Mouse (Mus musculus) lung, adult 18-20 months (tissue): ENCODE data around the gene Frmd4b.

ENCODE experiments used
- DNase-seq, 2 experiments: peaks; one replicate each; pipeline ENCODE4 v3.0.0; 2022; ENCODE audit warnings: mixed read lengths in 2 of 2

The Frmd4b gene

DNA sequence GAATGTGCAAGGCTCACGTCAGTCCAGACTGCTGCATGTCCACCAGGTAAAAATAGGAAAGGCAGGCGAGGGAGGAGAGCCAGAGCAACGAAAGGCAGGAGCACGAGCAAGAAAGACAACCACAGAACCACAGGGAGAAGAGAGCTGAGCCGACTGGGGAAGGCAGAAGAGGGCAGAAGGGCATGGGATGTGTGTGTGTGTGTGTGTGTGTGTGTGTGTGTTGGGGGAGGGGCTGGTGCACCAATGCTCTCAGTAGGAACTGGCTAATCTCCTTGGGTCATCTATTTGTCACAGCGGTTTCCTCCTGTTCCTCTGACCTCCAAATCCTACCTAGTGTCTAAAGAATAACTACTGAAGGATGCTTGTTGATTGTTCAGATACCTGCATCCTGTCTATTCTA is 308.2 kb downstream of the Frmd4b start:
- no peak for DNase-seq

DNA sequence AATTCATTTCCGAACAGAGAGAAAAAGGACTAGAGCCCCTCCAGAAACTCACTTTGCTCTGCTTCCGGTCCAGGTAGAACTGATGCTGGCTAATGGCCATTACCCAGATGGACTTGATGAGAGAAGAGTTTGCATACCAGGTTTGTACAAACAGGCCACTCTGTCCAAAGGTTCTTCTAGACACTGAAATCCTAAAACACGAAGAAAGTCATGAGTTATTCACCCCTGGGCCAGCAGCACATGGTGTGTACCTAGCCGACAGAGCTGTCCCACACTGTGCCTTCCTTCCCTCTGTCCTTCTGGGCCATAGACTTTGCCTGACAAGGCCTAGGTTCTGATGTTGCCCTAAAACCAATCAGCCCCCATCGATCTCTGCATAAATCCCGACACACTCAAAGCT is 308.8 kb downstream of the Frmd4b start:
- DNase-seq = no peak

DNA sequence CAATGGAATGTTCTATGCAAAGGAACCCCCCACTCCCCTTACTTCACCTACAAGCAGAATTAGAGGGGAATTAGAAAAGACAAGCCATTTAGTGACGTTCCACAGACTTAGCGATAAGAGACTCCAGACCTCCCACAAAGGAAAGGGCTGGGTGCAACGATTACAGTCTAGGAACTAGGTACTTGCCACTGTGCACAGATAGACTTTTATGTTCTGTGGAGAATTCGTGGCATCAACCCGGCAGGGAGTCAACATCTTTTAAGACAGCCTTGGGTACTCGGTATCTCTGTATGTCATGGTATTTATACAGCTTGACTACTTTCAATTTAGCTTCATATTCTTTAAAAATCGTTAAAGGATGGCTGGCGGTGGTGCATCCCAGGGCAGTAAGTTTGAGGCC is 310.1 kb downstream of the Frmd4b start:
- DNase-seq = no peak

DNA sequence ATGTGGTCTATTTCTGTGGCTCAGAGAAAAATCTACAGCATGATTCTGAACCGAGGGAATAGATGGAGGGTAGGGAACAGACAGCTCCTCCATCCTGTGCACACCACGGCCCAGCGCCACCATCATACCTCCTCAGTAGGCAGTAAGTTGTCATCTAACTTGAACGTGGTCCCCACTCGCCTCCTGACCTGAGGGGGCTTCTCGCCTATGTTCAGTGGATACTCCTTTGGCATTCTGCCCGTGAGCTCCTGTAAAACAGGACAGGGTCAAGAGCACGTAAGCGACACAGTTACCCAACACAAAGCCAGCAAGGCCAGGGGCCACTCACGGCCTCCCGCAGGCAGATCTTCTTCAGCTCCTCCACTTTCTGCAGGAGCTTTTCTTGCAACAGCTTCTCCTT is 311.0 kb downstream of the Frmd4b start:
- no peak for DNase-seq

DNA sequence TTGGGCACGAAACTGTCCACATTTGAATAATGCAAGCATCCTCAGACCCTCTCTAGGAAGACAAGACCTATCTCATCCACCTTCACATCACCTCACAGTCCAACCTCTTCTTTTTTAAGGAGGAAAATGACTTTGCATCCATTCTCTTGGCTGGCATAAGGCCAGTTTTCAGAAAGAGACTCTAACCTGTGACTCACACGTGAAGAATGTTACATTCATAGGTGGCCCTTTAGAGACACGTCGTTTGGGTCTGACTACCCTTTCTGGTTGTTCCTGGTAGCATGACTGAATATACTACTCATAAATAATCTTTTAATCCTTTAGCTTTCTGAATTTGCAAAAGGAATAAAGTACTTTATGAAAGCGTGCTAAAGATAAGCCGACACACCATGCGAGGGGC is 311.9 kb downstream of the Frmd4b start:
- no peak for DNase-seq

DNA sequence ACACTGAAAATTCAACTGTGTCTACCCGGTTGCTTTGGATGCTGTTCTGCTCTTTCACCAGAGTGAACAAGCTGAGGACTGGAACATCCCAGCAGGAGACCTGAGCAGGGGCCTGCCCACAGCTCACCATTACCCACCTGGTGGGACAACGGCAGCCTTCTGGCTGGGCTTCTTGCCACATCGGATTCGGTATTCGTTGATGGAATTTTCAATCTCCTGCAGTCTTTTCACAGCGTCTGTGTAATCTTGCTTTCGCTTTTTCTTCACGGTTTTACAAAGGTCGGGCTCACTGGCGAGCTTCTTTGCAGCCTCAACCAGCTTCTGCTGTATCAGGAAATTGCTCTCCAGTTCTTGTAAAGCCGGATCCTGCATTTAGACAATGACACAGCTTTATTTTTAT is 312.3 kb downstream of the Frmd4b start:
- DNase-seq = no peak

DNA sequence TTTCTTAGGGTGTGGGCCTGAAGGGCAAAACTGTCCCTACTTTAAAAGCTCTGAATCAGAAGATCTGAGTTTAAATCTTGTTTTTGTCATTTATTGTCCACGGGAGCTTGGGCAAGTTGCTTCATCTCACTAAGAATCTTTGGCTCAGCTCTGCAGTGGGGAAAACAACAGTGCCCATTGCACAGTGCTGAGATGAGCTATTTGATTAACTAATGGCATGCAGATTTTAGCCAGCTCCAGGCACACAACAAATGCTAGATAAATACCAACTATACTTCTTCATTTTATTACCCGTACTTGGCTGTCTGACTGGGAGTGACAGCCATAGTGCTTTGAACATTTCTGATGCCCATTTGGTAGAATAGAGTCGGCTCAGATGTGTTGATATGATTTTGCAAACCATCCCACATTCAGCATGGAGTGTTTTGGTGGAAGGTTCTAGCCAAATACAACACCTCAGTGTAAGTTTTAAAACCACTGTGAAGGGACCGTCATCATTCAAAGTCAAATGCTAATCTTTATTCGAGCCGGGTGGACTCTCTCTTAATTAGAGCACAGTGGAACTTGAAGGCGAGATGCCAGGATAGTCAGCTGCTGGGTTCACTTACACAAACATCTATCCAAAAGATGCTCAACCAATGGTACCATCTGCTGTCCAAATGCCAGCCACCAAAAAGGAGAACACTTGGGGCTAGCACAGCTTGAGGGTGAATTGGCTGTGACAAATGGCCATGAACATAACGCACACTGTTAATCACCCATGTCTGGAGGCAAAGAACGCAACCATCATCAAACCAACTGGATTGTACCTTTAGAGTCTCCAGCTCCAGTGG is 313.8 kb downstream of the Frmd4b start:
- DNase-seq = no peak

DNA sequence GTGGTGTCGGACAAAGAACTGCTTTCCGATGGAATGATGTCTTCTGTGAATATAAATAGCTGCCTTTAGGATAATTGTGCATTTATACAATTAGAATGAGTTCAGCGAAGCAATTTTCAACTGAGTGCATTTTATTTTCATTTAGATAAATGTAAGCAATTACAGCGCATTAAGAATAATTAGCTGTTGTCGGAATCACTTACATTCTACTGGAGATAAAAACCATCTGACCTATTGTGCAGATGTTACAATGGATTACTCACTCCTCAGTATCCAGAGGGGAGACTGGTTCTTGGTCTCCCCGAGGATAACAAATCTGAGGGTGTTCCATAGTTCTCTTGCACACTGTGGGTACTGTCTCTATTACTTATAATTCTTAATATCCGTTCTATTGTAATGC is 315.0 kb downstream of the Frmd4b start:
- no peak for DNase-seq

DNA sequence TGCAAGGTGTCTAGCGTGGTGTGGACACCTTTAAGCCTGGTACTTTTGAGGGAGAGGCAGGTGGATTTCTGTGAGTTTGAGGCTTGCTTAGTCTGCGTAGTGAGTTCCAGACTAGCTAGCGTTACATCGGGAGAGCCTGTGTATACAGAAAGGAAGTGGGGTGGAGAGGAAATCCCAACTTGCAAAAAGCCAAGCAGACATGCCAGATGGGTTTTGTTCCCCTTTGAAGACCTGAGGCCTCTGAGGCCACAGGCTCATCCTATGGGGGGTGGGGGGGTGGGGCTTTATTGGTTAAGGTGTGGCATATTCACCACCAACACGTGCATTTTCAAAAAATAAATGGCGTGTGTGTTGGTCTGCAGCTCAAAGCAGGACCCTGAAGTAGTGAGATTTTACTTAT is 316.7 kb downstream of the Frmd4b start:
- DNase-seq = no peak

DNA sequence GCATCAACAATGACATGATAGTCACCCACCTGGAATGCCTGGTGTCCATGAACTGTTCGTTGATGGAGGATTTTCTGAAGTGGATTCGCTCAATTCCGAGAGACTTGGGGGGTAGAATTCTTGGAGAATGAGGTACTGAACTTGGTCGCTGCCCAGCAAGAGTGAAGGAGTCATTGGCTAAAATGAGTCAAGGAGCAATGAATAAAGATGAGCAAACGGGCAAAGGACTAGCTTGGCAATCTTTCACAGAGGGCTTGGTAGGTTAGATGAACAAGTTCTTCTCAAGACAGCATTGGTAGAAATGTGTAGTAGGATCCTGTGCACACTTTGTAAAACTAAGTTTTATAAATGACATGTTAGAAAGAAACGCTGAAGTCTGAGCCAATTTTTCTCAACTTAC is 317.2 kb downstream of the Frmd4b start:
- no peak for DNase-seq

DNA sequence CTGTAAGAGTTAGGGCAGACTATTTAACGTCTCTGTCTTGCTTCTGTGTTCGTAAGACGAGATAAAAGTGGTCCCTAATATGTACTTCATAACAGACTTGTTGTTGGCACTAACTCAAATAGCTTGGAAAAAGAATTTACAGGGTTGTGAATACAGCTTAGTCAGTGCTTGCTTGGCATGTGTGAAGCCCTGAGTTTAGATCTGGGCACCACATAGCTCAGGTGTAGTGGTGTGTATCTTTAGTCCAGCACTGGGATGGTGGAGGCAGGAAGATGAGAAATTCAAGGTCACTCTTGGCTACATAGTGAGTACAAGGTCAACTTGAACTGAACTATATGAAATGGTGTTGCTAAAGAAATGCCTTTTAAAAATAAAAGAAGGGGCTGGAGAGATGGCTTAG is 320.2 kb downstream of the Frmd4b start:
- no peak for DNase-seq

DNA sequence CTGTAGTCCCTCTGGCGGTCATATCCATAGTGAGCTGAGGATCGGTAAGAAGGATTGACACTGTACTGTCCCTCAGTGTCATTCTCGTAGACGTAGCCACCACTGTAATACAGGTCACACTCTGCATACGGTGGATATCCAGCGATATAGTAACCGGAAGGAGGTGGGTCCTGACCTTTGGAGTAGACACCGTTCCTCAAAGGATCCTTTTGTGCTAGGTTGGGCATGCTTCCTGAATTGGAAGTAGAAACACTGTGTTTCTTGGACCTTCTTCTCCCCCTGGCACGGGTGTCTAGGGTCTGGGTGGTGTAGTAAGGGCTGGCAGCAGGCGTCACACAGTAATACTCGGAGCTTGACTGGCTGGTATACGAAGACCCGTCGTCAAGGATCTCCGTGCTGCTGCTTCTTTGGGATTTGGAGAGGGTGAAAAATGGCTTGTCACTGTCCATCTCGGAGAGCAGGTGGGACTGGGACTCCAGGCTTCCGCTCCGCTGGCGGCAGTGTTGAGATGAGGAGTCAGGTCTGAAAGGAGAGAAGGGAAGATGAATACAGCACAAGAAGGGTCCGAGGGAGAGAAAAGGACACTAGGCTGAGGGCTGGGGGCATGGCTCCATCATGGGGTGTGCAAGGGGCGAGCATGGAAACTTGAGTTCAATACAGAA is 321.3 kb downstream of the Frmd4b start:
- DNase-seq = no peak

DNA sequence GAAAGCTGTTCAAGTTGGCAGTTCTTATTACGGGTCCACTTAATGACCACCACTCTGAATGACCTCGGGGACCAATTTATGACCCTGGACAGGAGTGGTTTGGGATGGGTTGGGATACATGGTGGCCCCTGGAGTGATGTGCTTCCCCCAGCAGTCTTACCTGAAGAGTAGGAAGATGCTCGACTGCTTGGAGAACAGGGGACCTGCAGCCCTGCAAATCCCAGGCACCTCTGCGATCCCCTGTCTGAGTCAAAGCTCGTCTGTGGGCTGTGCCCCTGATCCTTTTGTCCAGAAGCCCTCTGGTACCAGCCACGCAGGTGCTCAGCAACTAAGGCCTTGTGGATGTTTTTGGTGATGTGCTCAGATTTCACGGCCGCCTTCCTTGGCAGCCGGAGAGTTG is 321.9 kb downstream of the Frmd4b start:
- DNase-seq = no peak

DNA sequence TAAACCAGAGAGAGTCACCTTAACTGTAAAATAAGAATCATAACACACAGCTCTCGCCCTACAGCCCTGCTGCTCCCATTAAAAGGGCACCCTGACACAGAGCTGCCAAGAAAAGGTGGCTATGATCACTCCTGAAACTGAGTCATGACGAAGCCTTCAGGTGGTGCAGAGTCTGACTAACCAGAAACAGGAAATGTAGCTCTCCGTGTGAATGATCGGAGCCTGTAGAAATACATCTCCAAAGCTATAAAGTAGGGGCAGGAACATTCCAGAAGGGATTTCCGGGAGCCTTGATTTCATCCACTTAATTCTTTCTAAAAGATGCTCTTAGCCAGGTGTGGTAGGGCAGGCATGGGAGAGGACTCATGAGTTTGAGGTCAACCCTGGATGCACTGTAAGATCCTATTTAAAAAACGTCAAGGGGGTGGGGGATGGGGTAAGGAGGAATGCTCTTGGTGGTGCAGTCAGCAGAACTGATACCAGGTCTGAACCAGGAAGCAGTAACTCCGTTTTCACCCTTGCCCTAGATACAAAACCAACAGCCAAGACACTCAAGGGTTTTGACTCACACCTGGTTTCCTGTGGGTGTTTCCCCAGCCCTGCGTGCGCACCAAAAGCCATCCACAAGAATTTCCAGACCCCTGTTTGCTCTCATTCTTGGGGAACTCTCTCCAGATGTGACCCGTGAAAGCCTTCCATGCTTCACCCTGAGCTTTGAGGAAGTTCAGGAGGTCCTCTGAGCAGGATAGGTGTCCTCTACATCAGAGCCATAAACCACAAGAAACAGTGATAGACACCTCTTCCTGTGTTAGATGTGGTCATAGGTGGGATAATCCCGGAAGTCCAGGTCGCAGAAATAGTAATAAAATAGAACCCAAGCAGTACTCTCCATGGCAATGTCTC is 323.4 kb downstream of the Frmd4b start:
- DNase-seq = peak; percentile 36 to 67

DNA sequence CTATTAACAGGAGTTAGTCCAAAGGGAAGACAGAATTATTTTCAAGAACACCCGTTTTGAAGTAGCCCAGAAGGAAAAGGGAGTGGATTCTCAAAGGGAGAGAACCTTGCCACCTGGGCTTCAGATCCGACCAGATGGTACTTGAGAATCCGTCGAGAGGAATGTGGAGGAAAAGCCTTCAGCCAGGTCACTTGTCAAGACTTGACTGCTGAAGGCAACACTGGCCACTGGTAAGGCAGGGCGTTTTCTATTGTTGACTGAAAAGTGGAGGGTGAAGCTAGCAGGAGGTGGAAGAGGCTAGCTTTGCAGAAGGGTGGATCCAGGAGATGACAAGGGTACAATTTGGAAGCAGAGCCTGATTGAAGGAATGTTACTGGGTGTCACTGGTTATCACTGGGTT is 324.4 kb downstream of the Frmd4b start:
- peak in 1 of 2 experiments; percentile 56 for DNase-seq

DNA sequence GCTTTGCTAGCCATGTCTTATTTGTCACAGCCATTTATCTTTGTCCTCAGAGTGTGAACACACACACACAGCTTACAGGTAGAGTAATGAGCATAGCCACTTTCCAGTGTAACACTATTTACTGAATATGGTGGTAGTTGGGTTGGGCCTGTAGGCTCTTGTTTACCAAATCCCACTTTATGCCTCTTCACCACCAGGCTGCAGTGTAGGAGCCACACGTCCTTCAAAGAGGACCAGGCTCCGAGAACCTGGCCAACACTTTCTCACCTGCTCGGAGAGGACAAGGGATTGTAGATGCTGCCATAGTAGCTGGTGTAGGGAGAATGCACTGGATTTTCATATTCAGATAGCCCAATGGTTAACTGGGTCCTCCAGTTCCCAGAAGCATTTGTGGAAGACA is 325.2 kb downstream of the Frmd4b start:
- DNase-seq = no peak

DNA sequence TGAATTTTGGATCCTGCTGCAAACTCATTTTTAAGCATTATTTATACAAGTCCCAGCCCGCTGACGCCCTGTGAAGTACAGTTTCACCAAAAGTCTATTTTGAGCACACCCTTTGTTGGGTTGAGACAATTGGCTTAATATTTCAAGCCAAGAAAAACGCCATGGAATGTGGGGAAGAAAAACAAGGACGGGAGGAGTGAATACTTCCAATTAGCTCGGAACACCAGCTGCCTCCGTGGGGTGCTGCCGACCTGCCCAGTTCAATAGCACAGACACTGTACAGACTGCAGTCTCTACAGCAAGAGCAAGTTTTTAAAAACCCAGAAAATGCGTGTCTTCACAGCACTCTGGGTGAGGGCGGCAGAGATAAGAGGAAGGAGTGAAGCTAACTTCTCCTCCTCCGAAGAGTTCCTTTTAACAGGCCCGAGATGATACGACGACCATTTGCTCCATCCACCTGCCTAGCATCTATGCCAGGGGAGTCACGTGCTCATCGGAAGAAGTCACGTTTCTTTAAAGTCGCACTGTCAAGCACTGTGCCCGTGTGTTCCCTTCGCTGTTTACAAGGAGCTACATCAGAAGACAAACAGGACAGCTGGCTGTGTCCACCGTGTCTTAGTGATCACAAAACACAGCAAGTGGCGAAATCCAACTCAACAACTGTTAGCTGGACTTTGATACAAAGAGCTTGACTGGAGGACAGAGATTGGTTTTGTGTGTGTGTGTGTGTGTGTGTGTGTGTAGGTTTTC is 326.0 kb downstream of the Frmd4b start:
- DNase-seq = no peak

DNA sequence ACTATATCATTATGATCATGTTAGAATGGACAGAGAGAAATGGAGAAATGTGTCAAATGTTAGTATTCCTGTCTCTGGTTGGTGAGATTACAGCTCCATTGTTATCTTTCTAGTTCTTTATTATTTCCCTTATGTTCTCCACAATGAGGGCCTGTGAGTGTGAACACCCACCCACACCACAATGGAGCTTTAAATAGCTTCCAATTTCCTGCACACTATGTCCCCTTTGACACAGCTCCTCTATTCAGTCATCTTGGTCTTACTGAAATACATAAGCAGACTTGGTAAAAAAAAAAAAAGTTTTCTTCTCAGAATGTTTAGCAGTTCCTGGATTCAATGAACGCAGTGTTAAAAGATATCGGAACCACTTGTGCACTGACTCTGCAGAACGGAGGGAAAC is 326.7 kb downstream of the Frmd4b start:
- DNase-seq = no peak

DNA sequence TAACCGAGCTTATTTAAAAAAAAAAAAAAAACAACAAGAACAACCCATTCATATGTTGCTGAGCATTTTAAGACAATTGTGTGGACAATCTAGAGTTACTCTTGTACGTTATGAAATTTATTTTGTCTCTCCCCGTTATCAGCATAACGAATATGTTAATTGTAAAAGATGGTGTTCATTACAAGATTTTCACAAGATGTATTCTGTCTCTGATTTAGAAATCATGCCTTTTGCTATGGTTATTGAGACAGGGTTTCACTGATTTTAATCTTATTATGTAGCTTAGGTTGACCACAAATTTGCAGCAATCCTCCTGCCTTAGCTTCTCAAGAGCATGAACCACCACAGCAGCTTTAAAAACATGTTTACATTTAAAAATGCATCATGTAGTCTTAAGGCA is 327.5 kb downstream of the Frmd4b start:
- no peak for DNase-seq

DNA sequence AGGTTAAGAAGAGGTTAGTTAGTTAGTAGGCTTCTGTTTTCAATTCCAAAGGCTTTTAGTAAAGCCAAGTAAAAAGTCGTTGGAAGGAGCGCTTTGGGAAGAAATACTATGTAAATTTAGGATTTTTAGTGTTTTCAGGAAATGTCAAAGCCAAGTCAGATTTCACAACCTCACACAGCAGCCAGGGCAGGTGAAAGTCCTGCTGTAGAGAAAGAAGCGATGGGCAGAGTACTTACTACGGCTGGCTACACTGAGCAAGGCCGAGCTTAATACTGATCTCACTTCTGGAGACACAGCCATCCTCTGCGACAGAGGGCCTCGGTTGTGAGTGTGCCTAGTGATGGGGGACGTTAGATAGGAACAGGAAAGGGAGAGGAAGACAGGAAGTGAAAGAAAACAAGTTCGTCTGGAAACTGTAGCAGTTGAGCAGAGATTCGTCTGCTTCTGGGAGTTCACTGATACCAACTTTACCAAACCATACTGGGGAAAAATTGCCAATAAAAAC is 328.0 kb downstream of the Frmd4b start:
- no peak for DNase-seq

DNA sequence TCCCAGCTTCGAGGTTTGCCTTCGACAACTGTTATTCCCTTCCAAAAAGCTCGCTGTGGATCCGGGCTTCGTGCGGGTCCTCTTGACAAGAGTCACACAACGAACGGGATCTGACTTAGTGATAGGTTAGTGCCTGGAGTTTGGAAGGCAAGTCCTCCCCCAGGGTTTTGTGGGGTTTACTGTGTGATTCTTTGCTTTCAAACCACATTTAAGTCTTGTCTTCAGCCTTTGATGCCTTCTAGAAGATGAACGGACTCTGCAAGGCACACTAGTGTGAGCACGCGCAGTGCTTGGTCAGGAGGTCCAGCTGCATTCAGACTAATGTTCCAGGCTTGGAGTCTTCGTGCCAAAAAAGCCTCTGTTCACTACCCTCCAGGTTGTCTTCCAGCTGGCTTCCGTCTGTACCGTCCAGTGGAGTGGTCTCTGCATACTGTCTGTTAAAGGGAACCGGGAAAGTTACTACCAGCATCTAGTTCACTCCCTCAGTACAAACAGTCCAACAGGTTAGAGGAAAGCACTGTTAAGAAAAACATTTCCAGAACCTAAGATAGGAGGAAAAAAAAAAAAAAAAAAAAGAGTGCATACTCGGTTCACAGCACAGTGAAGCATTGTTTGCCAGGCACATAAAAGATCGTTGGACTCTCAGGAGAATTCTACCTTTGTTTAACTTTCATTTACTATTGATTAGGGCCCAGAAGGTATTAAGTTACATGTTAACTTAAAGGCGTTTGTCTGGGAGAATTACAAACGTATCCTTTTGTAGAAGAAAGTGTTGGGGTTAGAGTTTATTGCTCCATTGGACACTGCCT is 329.1 kb downstream of the Frmd4b start:
- DNase-seq = no peak

DNA sequence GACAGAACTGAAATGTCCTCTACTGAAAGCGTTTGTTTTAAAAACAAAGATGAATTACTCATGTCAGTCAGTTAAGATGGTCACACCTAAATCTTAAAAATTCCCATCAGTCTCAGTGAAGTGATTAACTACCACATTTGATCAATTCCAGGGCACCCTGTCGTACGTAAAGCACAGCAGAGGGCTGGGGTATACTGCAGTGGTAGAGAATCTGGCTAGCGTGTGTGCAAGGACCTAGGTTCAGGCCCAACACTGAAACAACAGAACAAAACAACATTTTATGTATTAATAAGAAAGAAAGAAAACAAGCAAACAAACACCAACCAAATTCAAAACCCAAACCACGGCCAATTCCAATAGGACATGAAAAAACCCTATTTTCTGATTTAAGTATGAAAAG is 331.0 kb downstream of the Frmd4b start:
- no peak for DNase-seq
